Mouse (Mus musculus) myocyte (in vitro differentiated cells): ENCODE data around the gene Sf3b3. TPM values are rescaled to one million over a fixed set of nuclear protein-coding genes. Genes with fewer than 3 reads are reported as not detected.

Source experiments
- H3K27me3 ChIP-seq: one replicate; pipeline ENCODE4 v1.6.1; 2011; ENCODE audit not compliant: control insufficient read depth, insufficient read depth, insufficient read length
- H3K36me3 ChIP-seq: one replicate; pipeline ENCODE4 v1.6.1; 2011; ENCODE audit not compliant: control insufficient read depth, insufficient read depth
- H3K4me2 ChIP-seq: one replicate; pipeline ENCODE4 v1.6.1; 2011; ENCODE audit warnings: low read depth, control low read depth
- H3K4me3 ChIP-seq: one replicate; pipeline ENCODE4 v1.5.1; 2011; ENCODE audit warnings: mild to moderate bottlenecking, control low read depth, moderate library complexity
- H3K79me2 ChIP-seq: one replicate; pipeline ENCODE4 v1.6.1; 2011; ENCODE audit not compliant: control insufficient read depth, insufficient read depth
- H3ac ChIP-seq: one replicate; pipeline ENCODE4 v1.6.1; 2011; ENCODE audit not compliant: control insufficient read depth, insufficient read length
- CEBPB ChIP-seq: IDR thresholded peaks from 2 replicates; pipeline ENCODE4 v1.6.1; 2011; ENCODE audit warnings: mild to moderate bottlenecking, moderate library complexity; ENCODE audit not compliant: poor library complexity, insufficient read depth, severe bottlenecking
- E2F4 ChIP-seq: IDR thresholded peaks from one replicate; pipeline ENCODE4 v1.6.1; 2011; ENCODE audit warnings: mild to moderate bottlenecking, control low read depth, moderate library complexity; ENCODE audit not compliant: insufficient read depth
- MAX ChIP-seq: IDR thresholded peaks from one replicate; pipeline ENCODE4 v1.6.1; 2011; ENCODE audit warnings: low read depth, mild to moderate bottlenecking, control low read depth
- MYOD1 ChIP-seq, 3 experiments: IDR thresholded peaks; one replicate each; pipeline ENCODE4 v1.6.1; 2011; ENCODE audit warnings: control low read depth in 2 of 3, low read depth in 2 of 3, mild to moderate bottlenecking in 2 of 3, moderate library complexity in 1 of 3; ENCODE audit not compliant: insufficient read length in 2 of 3, control insufficient read depth in 1 of 3
- MYOG ChIP-seq, 3 experiments: IDR thresholded peaks; one replicate each; pipeline ENCODE4 v1.6.1; 2011; ENCODE audit warnings: control low read depth in 2 of 3, low read depth in 2 of 3, mild to moderate bottlenecking in 2 of 3; ENCODE audit not compliant: insufficient read length in 2 of 3, control insufficient read depth in 1 of 3, insufficient read depth in 1 of 3
- POLR2A ChIP-seq: IDR thresholded peaks from one replicate; pipeline ENCODE4 v1.6.1; 2011; ENCODE audit warnings: low read depth, mild to moderate bottlenecking, control low read depth, moderate library complexity; ENCODE audit not compliant: insufficient read length
- POLR2AphosphoS2 ChIP-seq: IDR thresholded peaks from one replicate; pipeline ENCODE4 v1.6.1; 2011; ENCODE audit warnings: low read depth, control low read depth; ENCODE audit not compliant: insufficient read length
- REST ChIP-seq: IDR thresholded peaks from one replicate; pipeline ENCODE4 v1.6.1; 2011; ENCODE audit warnings: mild to moderate bottlenecking, control low read depth, moderate library complexity; ENCODE audit not compliant: insufficient read depth, insufficient read length
- SRF ChIP-seq: IDR thresholded peaks from one replicate; pipeline ENCODE4 v1.6.1; 2011; ENCODE audit warnings: low read depth; ENCODE audit not compliant: control insufficient read depth, insufficient read length
- TCF12 ChIP-seq: IDR thresholded peaks from one replicate; pipeline ENCODE4 v1.6.1; 2011; ENCODE audit warnings: mild to moderate bottlenecking, control low read depth; ENCODE audit not compliant: poor library complexity, insufficient read depth, severe bottlenecking
- TCF3 ChIP-seq: IDR thresholded peaks from one replicate; pipeline ENCODE4 v1.6.1; 2011; ENCODE audit warnings: low read depth, control low read depth; ENCODE audit not compliant: insufficient read length
- USF1 ChIP-seq: IDR thresholded peaks from one replicate; pipeline ENCODE4 v1.6.1; 2011; ENCODE audit warnings: low read depth, mild to moderate bottlenecking, control low read depth, moderate library complexity
- polyA plus RNA-seq: library from polyadenylated mRNA; unstranded; fragments of >200 nt; fragmentation: generic; extraction: Trizol; gene quantifications from one replicate; pipeline ENCODE4 v1.2.1, GENCODE M21; 2012; ENCODE audit warnings: missing spikeins

The Sf3b3 gene
- polyA plus RNA-seq, 1 experiment, result 47.7 TPM

DNA sequence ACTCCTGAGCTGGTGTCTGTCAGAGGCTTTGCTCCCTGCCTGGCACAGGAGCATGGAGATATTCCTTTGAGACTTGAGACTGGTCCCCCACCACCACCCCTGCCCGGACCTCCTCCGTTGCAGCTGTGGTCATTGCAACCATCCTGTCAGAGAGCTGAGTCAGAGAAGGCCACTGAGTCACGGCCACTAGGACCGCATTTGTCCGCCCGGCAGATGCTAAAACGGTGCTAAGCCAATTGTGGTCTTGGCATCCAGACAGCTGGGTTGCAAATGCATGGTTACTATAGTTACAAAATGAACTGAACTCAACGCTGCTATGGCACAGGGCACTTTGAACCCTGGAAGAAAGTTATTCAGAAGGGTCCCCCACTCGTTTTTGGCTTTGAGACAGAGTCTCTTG, 53.1 kb downstream of the Sf3b3 start:
- Histone ChIP-seq H3ac (no peak overlapping the region), H3K27me3 (no peaks in the 10 kb centered on the region), H3K36me3 (no peaks in the 10 kb centered on the region), H3K4me3 (peak overlapping the region; percentile 26), H3K79me2 (no peaks in the 10 kb centered on the region), H3K4me2 (peak overlapping the region; percentile 75)
- TF ChIP-seq MYOD1 (IDR thresholded peaks at IDR 0.05; ENCODE audit: control insufficient read depth in 1 of 3, insufficient read length in 2 of 3, low read depth in 2 of 3), result peak in 2 of 3 experiments; percentile 89 to 96
- peak; percentile 80 for TF ChIP-seq CEBPB
- no peak for TF ChIP-seq MAX
- no peak for TF ChIP-seq SRF
- TF ChIP-seq TCF3, result peak; percentile 79
- no peak for TF ChIP-seq E2F4
- TF ChIP-seq USF1, result no peak
- TF ChIP-seq MYOG (IDR thresholded peaks at IDR 0.05; ENCODE audit: control insufficient read depth in 1 of 3, insufficient read depth in 1 of 3, insufficient read length in 2 of 3, low read depth in 2 of 3), result peak; percentile 51 to 98 (median 95)
- TF ChIP-seq REST, result no peak
- peak; percentile 68 for TF ChIP-seq TCF12
- TF ChIP-seq POLR2A, result peak; percentile 15

DNA sequence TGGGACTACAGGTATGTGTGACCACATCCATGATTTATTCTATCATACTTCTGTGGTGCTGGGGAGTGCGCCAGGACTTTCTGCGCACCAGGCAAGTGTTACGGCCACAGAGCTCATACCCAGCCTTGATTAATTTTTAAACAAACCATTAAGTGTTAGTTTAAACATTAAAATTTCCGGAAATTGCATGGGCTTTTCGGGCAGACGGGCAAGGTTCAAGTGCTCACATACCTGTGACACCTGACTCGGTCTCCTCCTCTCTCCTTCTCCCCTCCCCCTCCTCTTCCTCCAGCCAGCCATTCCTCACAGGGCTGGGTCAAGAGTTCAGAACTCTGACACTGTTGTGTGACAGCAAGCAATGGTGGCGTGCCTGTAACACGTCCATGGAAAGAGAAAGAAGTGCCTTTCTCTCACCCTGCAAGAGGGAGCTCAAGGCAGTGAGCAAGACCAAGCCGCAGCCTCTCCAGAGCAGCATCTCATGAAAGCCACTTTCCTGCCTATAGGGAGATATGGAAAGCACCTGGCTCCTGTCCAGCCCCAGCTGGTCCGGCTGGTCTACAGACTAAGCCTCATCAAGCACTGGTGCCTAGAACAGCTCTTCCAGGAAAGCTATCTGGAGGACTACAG, 53.9 kb downstream of the Sf3b3 start:
- Histone ChIP-seq H3K4me3 (peak overlapping the region; percentile 26), H3K4me2 (peak overlapping the region; percentile 75), H3ac (no peak overlapping the region), H3K36me3 (no peaks in the 10 kb centered on the region), H3K79me2 (peaks cover 5% of the 10 kb centered on the region), H3K27me3 (no peaks in the 10 kb centered on the region)
- TF ChIP-seq MYOD1 (IDR thresholded peaks at IDR 0.05; ENCODE audit: control insufficient read depth in 1 of 3, insufficient read length in 2 of 3, low read depth in 2 of 3) (peak in 1 of 3 experiments; percentile 23), MYOG (IDR thresholded peaks at IDR 0.05; ENCODE audit: control insufficient read depth in 1 of 3, insufficient read depth in 1 of 3, insufficient read length in 2 of 3, low read depth in 2 of 3) (peak in 1 of 3 experiments; percentile 23), REST (no peak)

GRCm38 (mm10) chr8:110791164-110791563, 55.4 kb downstream of the Sf3b3 start:
- Histone ChIP-seq H3K4me3 (no peak overlapping the region), H3K27me3 (no peaks in the 10 kb centered on the region), H3K36me3 (no peaks in the 10 kb centered on the region), H3ac (no peak overlapping the region), H3K4me2 (peak overlapping the region; percentile 69), H3K79me2 (peaks cover 8% of the 10 kb centered on the region)
- TF ChIP-seq MAX (no peak), MYOD1 (IDR thresholded peaks at IDR 0.05; ENCODE audit: control insufficient read depth in 1 of 3, insufficient read length in 2 of 3, low read depth in 2 of 3) (no peak), REST (no peak), SRF (no peak), TCF3 (no peak), MYOG (IDR thresholded peaks at IDR 0.05; ENCODE audit: control insufficient read depth in 1 of 3, insufficient read depth in 1 of 3, insufficient read length in 2 of 3, low read depth in 2 of 3) (no peak), TCF12 (no peak), POLR2AphosphoS2 (no peak), USF1 (no peak), POLR2A (no peak), CEBPB (no peak)

- H3K36me3 ChIP-seq, result no peaks in the 10 kb centered on the region
- peak overlapping the region; percentile 69 for H3K4me2 ChIP-seq
- no peak for TF ChIP-seq SRF
- TF ChIP-seq POLR2AphosphoS2, result no peak
- TF ChIP-seq MAX, result no peak
- H3K79me2 ChIP-seq, result peaks cover 14% of the 10 kb centered on the region
- no peak overlapping the region for H3ac ChIP-seq
- no peaks in the 10 kb centered on the region for H3K27me3 ChIP-seq
- peak overlapping the region; percentile 25 for H3K4me3 ChIP-seq
Observed at GRCm38 (mm10) chr8:110790270-110790669, 56.3 kb downstream of the Sf3b3 start.

- Histone ChIP-seq H3K27me3 (no peaks in the 10 kb centered on the region), H3K36me3 (no peaks in the 10 kb centered on the region), H3K4me2 (peak overlapping the region; percentile 69), H3K4me3 (peak overlapping the region; percentile 25), H3K79me2 (peaks cover 16% of the 10 kb centered on the region), H3ac (no peak overlapping the region)
- TF ChIP-seq MYOD1 (IDR thresholded peaks at IDR 0.05; ENCODE audit: control insufficient read depth in 1 of 3, insufficient read length in 2 of 3, low read depth in 2 of 3), result no peak
- no peak for TF ChIP-seq REST
- TF ChIP-seq POLR2A, result no peak
- no peak for TF ChIP-seq TCF3
- TF ChIP-seq MYOG (IDR thresholded peaks at IDR 0.05; ENCODE audit: control insufficient read depth in 1 of 3, insufficient read depth in 1 of 3, insufficient read length in 2 of 3, low read depth in 2 of 3), result no peak
- no peak for TF ChIP-seq USF1
- TF ChIP-seq TCF12, result no peak
- no peak for TF ChIP-seq MAX
- no peak for TF ChIP-seq SRF
- no peak for TF ChIP-seq POLR2AphosphoS2
- no peak for TF ChIP-seq E2F4
- no peak for TF ChIP-seq CEBPB
Observed at GRCm38 (mm10) chr8:110789571-110789970, 57.0 kb downstream of the Sf3b3 start.
